Mouse (Mus musculus): Measurements from ENCODE around the gene Gm5741. TPM values are rescaled to one million over a fixed set of nuclear protein-coding genes. Genes with fewer than 3 reads are reported as not detected.

Gm5741 gene
- 0.75 and 0.76 TPM in 2 replicates for polyA plus RNA-seq (2015; fragmentation: Nextera tagmentation; extraction: Ambion mirVana)

DNA sequence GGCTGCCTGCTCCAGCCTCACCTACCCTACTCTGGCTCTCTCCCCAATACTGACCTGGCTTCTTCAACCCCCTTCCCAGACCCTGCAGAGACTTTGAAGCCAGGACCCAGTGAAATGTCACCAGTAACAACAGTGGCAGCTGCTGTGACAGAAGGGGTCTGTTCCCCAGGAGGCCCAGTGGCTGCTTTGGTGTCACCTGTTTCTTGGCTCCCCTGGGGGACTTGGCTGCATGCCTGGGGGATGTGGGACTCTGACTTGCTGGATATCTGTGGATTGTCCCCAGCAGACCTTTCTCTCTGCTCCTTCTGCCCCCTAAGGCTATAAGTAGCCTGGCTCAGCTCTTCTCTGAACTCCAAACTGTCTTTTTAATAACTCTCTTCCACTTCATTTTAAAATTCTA lies at the start of gene Gm5741:
Gm5741 (minus strand) TSS at position 1 of the 400 bp plus-strand sequence.
- Histone ChIP-seq H3K4me2 (replicated peaks) (no peak within 1 kb of the TSS), H3K27ac (no peak within 1 kb of the TSS), H3K9ac (no peak within 1 kb of the TSS), H3K9me3 (no peaks in the 10 kb centered on the region), H3K4me3 (no peak within 1 kb of the TSS), H3K36me3 (peaks cover 25% of the 10 kb centered on the region), H3K4me1 (peaks cover 13% of the 10 kb centered on the region), H3K27me3 (no peaks in the 10 kb centered on the region)
- no peak for ATAC-seq (ENCODE audit: low FRiP score, low read depth)

- peaks cover 3% of the 10 kb centered on the region; the same call in 1 of the 2 replicates for H3K9me3 ChIP-seq
- WGBS = 87% methylated on average over 7 of the region's 7 CpGs
- no peaks in the 10 kb centered on the region for H3K27me3 ChIP-seq
- no peak overlapping the region for H3K4me2 ChIP-seq (replicated peaks)
- ATAC-seq (ENCODE audit: low FRiP score, low read depth) = no peak
- no peak overlapping the region for H3K9ac ChIP-seq
- peaks cover 6% of the 10 kb centered on the region for H3K4me1 ChIP-seq
- H3K36me3 ChIP-seq = peaks cover 13% of the 10 kb centered on the region
- no peak overlapping the region for H3K27ac ChIP-seq
- H3K4me3 ChIP-seq = no peak overlapping the region
These were observed 49.2 kb upstream of the Gm5741 start for GRCm38 (mm10) chr8:85116984-85117383.

DNA sequence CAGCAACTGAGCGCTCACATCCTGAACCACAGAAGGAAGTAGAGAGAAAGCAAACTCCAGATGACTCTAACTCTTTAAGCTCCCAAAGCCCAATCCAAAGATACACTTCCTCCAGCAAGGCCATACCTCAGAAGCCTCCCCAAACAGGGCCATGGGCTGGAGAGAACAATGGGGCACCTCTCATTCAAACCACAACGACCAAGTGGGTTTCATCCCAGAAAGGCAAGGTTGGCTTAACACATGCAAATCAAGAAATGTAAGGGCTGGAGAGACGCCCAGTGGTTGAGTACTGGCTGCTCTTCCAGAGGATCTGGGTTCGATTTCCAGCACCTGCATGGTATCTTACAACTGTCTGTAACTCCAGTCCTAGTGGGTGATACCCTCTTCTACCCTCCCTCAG lies 47.7 kb upstream of the Gm5741 start:
- Histone ChIP-seq H3K4me2 (replicated peaks) (no peak overlapping the region), H3K9ac (no peak overlapping the region), H3K27ac (no peak overlapping the region), H3K27me3 (no peaks in the 10 kb centered on the region), H3K4me3 (no peak overlapping the region), H3K4me1 (peaks cover 6% of the 10 kb centered on the region), H3K9me3 (peaks cover 6% of the 10 kb centered on the region; the same call in 1 of the 2 replicates), H3K36me3 (peaks cover 28% of the 10 kb centered on the region)
- WGBS = 77% methylated on average over 4 of the region's 4 CpGs
- ATAC-seq (ENCODE audit: low FRiP score, low read depth) = no peak

- ATAC-seq (ENCODE audit: low FRiP score, low read depth) = no peak
- no peak overlapping the region for H3K27ac ChIP-seq
- no peak overlapping the region for H3K9ac ChIP-seq
- peaks cover 50% of the 10 kb centered on the region for H3K36me3 ChIP-seq
- no peak overlapping the region for H3K4me3 ChIP-seq
- H3K27me3 ChIP-seq = no peaks in the 10 kb centered on the region
- WGBS = 94% methylated on average over 10 of the region's 10 CpGs
- H3K9me3 ChIP-seq = peaks cover 6% of the 10 kb centered on the region; the same call in 1 of the 2 replicates
- H3K4me2 ChIP-seq (replicated peaks) = no peak overlapping the region
- H3K4me1 ChIP-seq = no peaks in the 10 kb centered on the region
These were observed 45.5 kb upstream of the Gm5741 start for GRCm38 (mm10) chr8:85113241-85113640.

- WGBS = 82% methylated on average over 4 of the region's 4 CpGs
- no peak for ATAC-seq (ENCODE audit: low FRiP score, low read depth)
- no peak overlapping the region for H3K4me3 ChIP-seq
- H3K36me3 ChIP-seq = peaks cover 37% of the 10 kb centered on the region
- peaks cover 4% of the 10 kb centered on the region; the same call in 1 of the 2 replicates for H3K9me3 ChIP-seq
- no peaks in the 10 kb centered on the region for H3K27me3 ChIP-seq
- H3K9ac ChIP-seq = no peak overlapping the region
- no peaks in the 10 kb centered on the region for H3K4me1 ChIP-seq
- H3K4me2 ChIP-seq (replicated peaks) = no peak overlapping the region
- no peak overlapping the region for H3K27ac ChIP-seq
These were observed 32.4 kb upstream of the Gm5741 start for GRCm38 (mm10) chr8:85100076-85100665.

DNA sequence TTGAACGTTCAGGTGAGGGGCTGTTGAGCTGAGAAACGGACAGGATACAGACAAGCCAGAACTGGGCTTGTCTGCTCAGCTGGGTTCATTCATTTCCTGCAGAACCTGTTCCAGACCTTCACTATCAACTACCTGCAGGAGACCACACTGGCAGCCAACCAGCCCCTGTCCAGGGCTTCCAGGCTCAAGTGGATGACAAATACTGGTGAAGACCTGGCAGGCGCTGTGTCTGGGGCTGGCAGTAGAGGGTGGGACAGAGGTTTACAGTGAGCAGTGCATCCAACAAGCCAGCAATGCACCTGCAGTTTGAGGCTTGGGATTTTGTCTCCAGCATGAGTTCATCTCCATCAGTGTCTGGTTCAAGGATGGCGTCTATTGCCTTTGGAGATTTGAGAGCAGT lies 29.1 kb upstream of the Gm5741 start:
- H3K36me3 ChIP-seq = peaks cover 64% of the 10 kb centered on the region
- no peak overlapping the region for H3K27ac ChIP-seq
- H3K9me3 ChIP-seq = peaks cover 4% of the 10 kb centered on the region; the same call in 1 of the 2 replicates
- no peak overlapping the region for H3K9ac ChIP-seq
- no peak overlapping the region for H3K4me2 ChIP-seq (replicated peaks)
- H3K27me3 ChIP-seq = no peaks in the 10 kb centered on the region
- 84% methylated on average over 4 of the region's 4 CpGs for WGBS
- no peak overlapping the region for H3K4me3 ChIP-seq
- no peaks in the 10 kb centered on the region for H3K4me1 ChIP-seq
- no peak for ATAC-seq (ENCODE audit: low FRiP score, low read depth)

GRCm38 (mm10) chr8:85096196-85096595 lies 28.4 kb upstream of the Gm5741 start:
- Histone ChIP-seq H3K9ac (no peak overlapping the region), H3K9me3 (no peaks in the 10 kb centered on the region), H3K36me3 (peaks cover 70% of the 10 kb centered on the region), H3K4me3 (no peak overlapping the region), H3K27me3 (no peaks in the 10 kb centered on the region), H3K4me2 (replicated peaks) (no peak overlapping the region), H3K4me1 (no peaks in the 10 kb centered on the region), H3K27ac (no peak overlapping the region)
- ATAC-seq (ENCODE audit: low FRiP score, low read depth) = no peak
- WGBS = 94% methylated on average over 16 of the region's 16 CpGs

DNA sequence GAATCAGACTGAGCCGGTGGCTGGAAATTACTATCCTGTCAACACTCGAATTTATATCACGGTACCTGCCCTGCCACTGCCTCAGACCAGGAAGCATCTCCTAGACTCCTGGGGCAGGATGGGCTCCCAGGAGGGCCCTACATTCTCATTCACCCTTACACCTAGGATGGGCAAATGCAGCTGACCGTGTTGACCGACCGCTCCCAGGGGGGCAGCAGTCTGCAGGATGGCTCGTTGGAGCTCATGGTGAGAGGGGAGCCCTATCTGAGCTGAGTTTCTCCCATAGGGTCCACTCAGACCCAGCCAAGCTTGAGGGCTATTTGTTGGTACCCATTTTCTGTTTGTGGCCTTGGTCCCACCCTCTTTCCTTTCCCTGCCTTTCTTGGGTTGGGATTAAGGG lies 27.8 kb upstream of the Gm5741 start:
- no peak for ATAC-seq (ENCODE audit: low FRiP score, low read depth)
- Histone ChIP-seq H3K36me3 (peaks cover 76% of the 10 kb centered on the region), H3K27ac (no peak overlapping the region)

GRCm38 (mm10) chr8:85095051-85095450 lies 27.3 kb upstream of the Gm5741 start:
- Histone ChIP-seq H3K27me3 (no peaks in the 10 kb centered on the region), H3K4me2 (replicated peaks) (no peak overlapping the region), H3K36me3 (peaks cover 76% of the 10 kb centered on the region), H3K9ac (no peak overlapping the region), H3K4me3 (no peak overlapping the region), H3K9me3 (no peaks in the 10 kb centered on the region), H3K4me1 (no peaks in the 10 kb centered on the region), H3K27ac (no peak overlapping the region)
- no peak for ATAC-seq (ENCODE audit: low FRiP score, low read depth)
- 92% methylated on average over 13 of the region's 13 CpGs for WGBS

More for the DNA sequence above, 27.8 kb upstream of the Gm5741 start:
- Histone ChIP-seq H3K9ac (no peak overlapping the region), H3K4me2 (replicated peaks) (no peak overlapping the region), H3K4me1 (no peaks in the 10 kb centered on the region), H3K27me3 (no peaks in the 10 kb centered on the region), H3K9me3 (no peaks in the 10 kb centered on the region), H3K4me3 (no peak overlapping the region)
- 91% methylated on average over 7 of the region's 7 CpGs for WGBS

DNA sequence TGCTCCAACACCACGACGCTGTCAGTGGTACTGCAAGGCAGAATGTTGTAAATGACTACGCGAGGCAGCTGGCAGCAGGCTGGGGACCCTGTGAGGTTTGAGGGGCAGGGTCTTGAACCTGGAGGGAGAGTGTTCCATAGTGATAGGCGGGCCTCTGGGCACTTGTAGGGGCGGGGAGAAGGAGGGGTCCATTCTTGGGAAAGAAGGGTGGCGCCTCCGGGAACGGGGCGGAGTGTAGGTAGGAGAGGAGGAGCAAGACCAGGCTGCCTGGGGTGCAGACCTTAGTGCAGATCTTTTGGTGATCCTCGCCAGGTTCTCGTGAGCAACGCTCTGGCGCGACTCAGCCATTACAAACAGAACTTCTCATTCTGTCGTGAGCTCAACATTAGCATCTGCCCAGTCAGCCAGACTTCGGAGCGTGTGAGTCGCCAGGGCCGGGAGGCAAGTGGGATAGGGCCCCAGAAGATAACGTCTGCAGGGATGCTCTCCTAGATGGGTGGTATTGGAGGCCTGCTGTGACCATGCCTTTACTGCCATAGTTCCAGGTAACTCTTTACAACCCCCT lies 23.8 kb upstream of the Gm5741 start:
- Histone ChIP-seq H3K4me3 (no peak overlapping the region), H3K9me3 (no peaks in the 10 kb centered on the region), H3K4me2 (replicated peaks) (no peak overlapping the region), H3K27ac (no peak overlapping the region), H3K9ac (no peak overlapping the region), H3K4me1 (no peaks in the 10 kb centered on the region), H3K36me3 (peaks cover 85% of the 10 kb centered on the region), H3K27me3 (no peaks in the 10 kb centered on the region)
- 25% methylated on average over 21 of the region's 21 CpGs for WGBS
- no peak for ATAC-seq (ENCODE audit: low FRiP score, low read depth)

DNA sequence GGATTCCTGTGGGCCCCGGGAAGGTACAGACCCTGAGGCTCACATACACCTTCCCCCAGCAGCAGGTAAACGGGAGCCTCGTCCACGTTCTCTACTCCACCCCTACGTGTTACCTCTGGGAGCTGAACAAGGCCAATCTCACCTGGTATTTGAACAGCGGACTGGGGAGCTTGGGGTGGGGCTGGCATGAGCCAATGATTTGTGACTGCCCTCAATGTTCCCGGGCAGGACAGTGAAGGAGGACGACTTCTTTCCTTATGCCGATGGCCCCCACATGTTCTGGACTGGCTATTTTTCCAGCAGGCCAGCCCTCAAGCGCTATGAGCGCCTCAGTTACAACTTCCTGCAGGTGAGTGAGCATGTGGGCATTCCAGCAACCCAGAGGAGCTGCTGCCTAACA lies 23.1 kb upstream of the Gm5741 start:
- Histone ChIP-seq H3K4me2 (replicated peaks) (no peak overlapping the region), H3K9me3 (no peaks in the 10 kb centered on the region), H3K36me3 (peaks cover 82% of the 10 kb centered on the region), H3K4me1 (no peaks in the 10 kb centered on the region), H3K27ac (no peak overlapping the region), H3K9ac (no peak overlapping the region), H3K27me3 (no peaks in the 10 kb centered on the region), H3K4me3 (no peak overlapping the region)
- ATAC-seq (ENCODE audit: low FRiP score, low read depth) = no peak
- 87% methylated on average over 11 of the region's 11 CpGs for whole genome bisulfite sequencing

GRCm38 (mm10) chr8:85088771-85089170 lies 21.0 kb upstream of the Gm5741 start:
- H3K27me3 ChIP-seq = no peaks in the 10 kb centered on the region
- peaks cover 71% of the 10 kb centered on the region for H3K36me3 ChIP-seq
- H3K4me1 ChIP-seq = peaks cover 8% of the 10 kb centered on the region
- no peak overlapping the region for H3K9ac ChIP-seq
- no peak overlapping the region for H3K4me3 ChIP-seq
- no peak overlapping the region for H3K4me2 ChIP-seq (replicated peaks)
- H3K27ac ChIP-seq = no peak overlapping the region
- no peaks in the 10 kb centered on the region for H3K9me3 ChIP-seq
- 80% methylated on average over 2 of the region's 2 CpGs for WGBS
- ATAC-seq (ENCODE audit: low FRiP score, low read depth) = no peak

DNA sequence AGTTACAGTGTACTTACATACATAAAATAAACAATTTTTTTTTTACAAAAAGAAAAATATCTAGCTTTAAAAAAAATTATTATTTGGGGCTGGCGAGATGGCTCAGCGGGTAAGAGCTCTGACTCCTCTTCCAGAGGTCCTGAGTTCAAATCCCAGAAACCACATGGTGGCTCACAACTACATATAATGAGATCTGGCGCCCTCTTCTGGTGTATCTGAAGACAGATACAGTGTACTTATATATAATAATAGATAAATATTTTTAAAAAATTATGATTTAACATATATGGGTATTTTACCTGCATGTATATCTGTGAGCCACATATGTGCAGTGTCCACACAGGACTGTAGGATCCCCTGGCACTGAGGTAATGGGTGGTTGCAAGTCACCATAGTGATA lies 18.5 kb upstream of the Gm5741 start:
- peaks cover 51% of the 10 kb centered on the region for H3K36me3 ChIP-seq
- no peak overlapping the region for H3K9ac ChIP-seq
- ATAC-seq (ENCODE audit: low FRiP score, low read depth) = no peak
- WGBS = 81% methylated on average over 3 of the region's 3 CpGs
- peaks cover 28% of the 10 kb centered on the region for H3K4me1 ChIP-seq
- no peaks in the 10 kb centered on the region for H3K9me3 ChIP-seq
- H3K27ac ChIP-seq = no peak overlapping the region
- no peaks in the 10 kb centered on the region for H3K27me3 ChIP-seq
- no peak overlapping the region for H3K4me3 ChIP-seq
- no peak overlapping the region for H3K4me2 ChIP-seq (replicated peaks)
